Mouse (Mus musculus): ENCODE results near the gene Wdr1. TPM values are rescaled to one million over a fixed set of nuclear protein-coding genes. Genes with fewer than 3 reads are reported as not detected.

Wdr1 gene
- total and polyA plus RNA-seq, 2 experiments from 2014 or later: 174 to 245 TPM

- ATAC-seq (no peak), DNase-seq (ENCODE audit: low spot score) (no peak)
- H3K9ac ChIP-seq (replicated peaks; ENCODE audit: low read length): no peak overlapping the region
- TF ChIP-seq CTCF (IDR thresholded peaks at IDR 0.05; ENCODE audit: low read depth): no peak
- H3K27me3 ChIP-seq (ENCODE audit: insufficient read depth, low read length): no peaks in the 10 kb centered on the region
- H3K4me2 ChIP-seq (ENCODE audit: low read depth, low read length): no peak overlapping the region
- no peaks in the 10 kb centered on the region for H3K9me3 ChIP-seq (ENCODE audit: low read length)
- H3K4me1 ChIP-seq (ENCODE audit: insufficient read depth, low read length): peaks cover 15% of the 10 kb centered on the region
- 93% methylated on average over 4 of the region's 4 CpGs for WGBS
- peaks cover 20% of the 10 kb centered on the region for H3K36me3 ChIP-seq (ENCODE audit: insufficient read depth, low read length)
- H3K4me3 ChIP-seq (ENCODE audit: low read length): no peak overlapping the region
- no peak overlapping the region for H3K27ac ChIP-seq
Measured at GRCm38 (mm10) chr5:38557811-38558210, 5.2 kb downstream of the Wdr1 start.

DNA sequence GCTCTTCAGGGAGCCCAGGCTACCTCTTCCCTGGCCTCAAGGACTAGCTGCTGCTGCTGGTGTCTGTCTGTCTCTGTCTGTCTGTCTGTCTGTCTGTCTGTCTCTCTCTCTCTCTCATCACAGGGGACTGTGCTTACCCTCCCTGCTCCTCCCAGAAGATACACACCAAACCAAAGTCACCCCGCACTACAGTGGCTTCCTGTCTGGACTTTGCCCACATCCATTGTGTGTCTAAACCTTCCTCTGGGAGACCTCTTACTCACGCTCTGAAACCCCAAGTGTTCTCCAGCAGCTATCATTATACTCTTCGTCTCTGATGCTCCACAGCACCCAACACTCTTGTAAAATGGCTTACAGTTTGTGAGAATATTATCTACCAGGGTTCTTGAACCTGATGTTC lies 6.6 kb downstream of the Wdr1 start:
- no peak for ATAC-seq
- WGBS: 87% methylated on average over 3 of the region's 3 CpGs
- Histone ChIP-seq H3K4me1 (ENCODE audit: insufficient read depth, low read length) (peaks cover 15% of the 10 kb centered on the region), H3K4me3 (ENCODE audit: low read length) (no peak overlapping the region), H3K4me2 (ENCODE audit: low read depth, low read length) (no peak overlapping the region), H3K9me3 (ENCODE audit: low read length) (no peaks in the 10 kb centered on the region), H3K27me3 (ENCODE audit: insufficient read depth, low read length) (no peaks in the 10 kb centered on the region), H3K27ac (no peak overlapping the region), H3K9ac (replicated peaks; ENCODE audit: low read length) (no peak overlapping the region), H3K36me3 (ENCODE audit: insufficient read depth, low read length) (peaks cover 21% of the 10 kb centered on the region)
- DNase-seq (ENCODE audit: low spot score): no peak
- no peak for TF ChIP-seq CTCF (IDR thresholded peaks at IDR 0.05; ENCODE audit: low read depth)

DNA sequence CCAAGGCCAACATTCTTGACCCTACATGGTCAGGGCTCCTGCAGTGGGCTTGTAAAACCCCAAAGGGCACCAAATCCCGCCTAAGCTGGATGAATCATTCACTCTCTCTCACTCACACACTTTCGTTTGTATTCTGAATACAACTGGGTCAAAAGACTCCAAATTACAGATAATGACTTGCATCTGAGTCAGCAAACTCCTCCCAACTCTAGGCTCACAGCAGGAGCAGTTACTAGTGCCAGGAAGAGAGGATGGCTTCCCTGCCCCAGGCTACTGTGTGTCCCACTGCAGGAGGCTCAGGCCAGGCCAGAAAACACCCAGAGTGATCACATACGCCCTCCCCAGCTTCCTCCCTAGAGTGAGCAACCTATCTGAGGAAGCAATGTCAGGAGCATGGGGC lies 9.1 kb downstream of the Wdr1 start:
- 44% methylated on average over 3 of the region's 3 CpGs for WGBS
- no peak for ATAC-seq
- Histone ChIP-seq H3K27ac (no peak overlapping the region; the same call in 1 of the 2 replicates), H3K4me1 (ENCODE audit: insufficient read depth, low read length) (peaks cover 7% of the 10 kb centered on the region; the same call in 1 of the 2 replicates), H3K27me3 (ENCODE audit: insufficient read depth, low read length) (no peaks in the 10 kb centered on the region), H3K4me3 (ENCODE audit: low read length) (no peak overlapping the region), H3K36me3 (ENCODE audit: insufficient read depth, low read length) (peaks cover 44% of the 10 kb centered on the region), H3K9me3 (ENCODE audit: low read length) (no peaks in the 10 kb centered on the region), H3K4me2 (ENCODE audit: low read depth, low read length) (no peak overlapping the region), H3K9ac (replicated peaks; ENCODE audit: low read length) (no peak overlapping the region)
- TF ChIP-seq CTCF (IDR thresholded peaks at IDR 0.05; ENCODE audit: low read depth): no peak
- peak; percentile 13 for DNase-seq (ENCODE audit: low spot score)

GRCm38 (mm10) chr5:38553491-38553890 lies 9.5 kb downstream of the Wdr1 start:
- Histone ChIP-seq H3K27me3 (ENCODE audit: insufficient read depth, low read length) (no peaks in the 10 kb centered on the region), H3K4me1 (ENCODE audit: insufficient read depth, low read length) (peaks cover 7% of the 10 kb centered on the region; the same call in 1 of the 2 replicates), H3K9me3 (ENCODE audit: low read length) (no peaks in the 10 kb centered on the region), H3K27ac (no peak overlapping the region; the same call in 1 of the 2 replicates), H3K36me3 (ENCODE audit: insufficient read depth, low read length) (peaks cover 48% of the 10 kb centered on the region), H3K9ac (replicated peaks; ENCODE audit: low read length) (no peak overlapping the region), H3K4me2 (ENCODE audit: low read depth, low read length) (no peak overlapping the region), H3K4me3 (ENCODE audit: low read length) (no peak overlapping the region)
- DNase-seq (ENCODE audit: low spot score) (no peak), ATAC-seq (no peak)
- no peak for TF ChIP-seq CTCF (IDR thresholded peaks at IDR 0.05; ENCODE audit: low read depth)
- 94% methylated on average over 4 of the region's 4 CpGs for WGBS

DNA sequence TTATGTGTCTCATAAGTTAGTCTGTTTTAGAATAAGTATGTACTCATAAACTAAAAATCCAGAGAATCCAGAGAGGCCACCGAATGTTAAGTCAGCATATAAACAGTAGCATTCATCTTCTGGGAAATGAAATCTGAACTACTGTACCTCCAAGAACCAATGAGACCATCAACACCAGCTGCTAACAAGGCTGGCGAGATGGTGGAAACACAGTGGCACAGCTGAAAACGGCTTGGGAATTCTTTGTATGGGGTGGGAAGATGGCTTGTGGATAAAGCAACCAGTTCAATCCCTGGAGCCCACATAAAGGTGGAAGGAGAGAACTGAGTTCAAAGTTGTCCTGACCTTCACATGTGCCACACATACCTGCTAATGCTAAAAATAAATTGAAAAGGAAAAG lies 10.4 kb downstream of the Wdr1 start:
- DNase-seq (ENCODE audit: low spot score): no peak
- Histone ChIP-seq H3K9me3 (ENCODE audit: low read length) (no peaks in the 10 kb centered on the region), H3K27ac (no peak overlapping the region), H3K4me1 (ENCODE audit: insufficient read depth, low read length) (peaks cover 7% of the 10 kb centered on the region; the same call in 1 of the 2 replicates), H3K4me3 (ENCODE audit: low read length) (no peak overlapping the region), H3K27me3 (ENCODE audit: insufficient read depth, low read length) (no peaks in the 10 kb centered on the region), H3K9ac (replicated peaks; ENCODE audit: low read length) (no peak overlapping the region), H3K4me2 (ENCODE audit: low read depth, low read length) (no peak overlapping the region), H3K36me3 (ENCODE audit: insufficient read depth, low read length) (peaks cover 54% of the 10 kb centered on the region)
- no peak for ATAC-seq
- no peak for TF ChIP-seq CTCF (IDR thresholded peaks at IDR 0.05; ENCODE audit: low read depth)
- WGBS: 85% methylated on average over 3 of the region's 3 CpGs

DNA sequence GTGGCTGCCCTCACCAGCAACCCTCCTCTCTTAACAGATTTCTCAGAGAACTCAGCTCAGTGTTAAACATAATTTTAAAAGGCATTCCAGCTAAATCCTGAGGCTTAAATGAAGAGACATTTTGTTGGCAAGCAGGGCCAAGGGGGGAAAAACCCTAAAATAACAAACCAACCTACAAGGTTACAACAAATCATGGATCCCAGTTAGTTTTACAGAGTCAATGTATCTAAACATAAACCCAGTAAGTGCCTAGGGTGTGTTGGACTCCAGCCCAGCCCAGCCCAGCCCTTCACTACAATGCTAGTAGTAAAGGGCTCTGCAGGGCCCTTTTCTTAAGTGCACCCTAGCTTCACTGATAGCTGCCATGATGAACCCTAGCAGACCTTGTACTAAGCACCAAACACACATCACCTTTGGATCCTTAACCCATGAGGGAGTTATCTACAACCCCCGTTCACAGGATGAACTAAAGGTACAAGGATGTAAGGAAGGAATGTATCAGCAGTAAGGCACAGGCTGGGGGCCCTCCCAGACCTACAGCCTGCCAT lies 12.7 kb downstream of the Wdr1 start:
- peaks cover 69% of the 10 kb centered on the region for H3K36me3 ChIP-seq (ENCODE audit: insufficient read depth, low read length)

DNA sequence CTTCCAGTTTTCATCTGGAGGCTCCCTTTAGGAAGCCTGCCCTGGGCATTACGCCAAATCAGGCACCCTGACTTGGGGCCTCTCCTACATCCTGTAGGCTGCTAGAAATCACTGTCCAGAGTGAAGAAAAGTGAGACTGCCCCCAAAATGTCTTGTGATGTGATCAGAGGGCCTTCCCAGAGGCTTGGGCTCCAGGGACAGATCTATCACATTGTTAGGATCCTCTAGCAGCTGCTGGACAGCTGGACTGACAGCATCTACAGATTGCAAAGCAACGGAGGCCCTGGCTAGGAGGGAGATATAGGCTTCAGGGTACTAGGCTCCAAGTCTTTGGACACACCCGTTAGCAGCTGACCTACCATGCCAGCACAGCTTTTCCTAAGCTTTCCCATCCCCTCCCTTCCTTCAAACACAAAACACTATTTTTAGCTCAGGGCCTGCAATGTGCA lies 13.5 kb downstream of the Wdr1 start:
- Histone ChIP-seq H3K4me2 (ENCODE audit: low read depth, low read length) (no peak overlapping the region), H3K9ac (replicated peaks; ENCODE audit: low read length) (no peak overlapping the region), H3K36me3 (ENCODE audit: insufficient read depth, low read length) (peaks cover 72% of the 10 kb centered on the region), H3K9me3 (ENCODE audit: low read length) (no peaks in the 10 kb centered on the region), H3K27ac (peak overlapping the region; percentile 45; the same call in 1 of the 2 replicates), H3K4me3 (ENCODE audit: low read length) (no peak overlapping the region), H3K4me1 (ENCODE audit: insufficient read depth, low read length) (peaks cover 7% of the 10 kb centered on the region; the same call in 1 of the 2 replicates), H3K27me3 (ENCODE audit: insufficient read depth, low read length) (no peaks in the 10 kb centered on the region)
- peak; percentile 15 for DNase-seq (ENCODE audit: low spot score)
- peak; percentile 17; the same call in 1 of the 2 replicates for ATAC-seq
- no peak for TF ChIP-seq CTCF (IDR thresholded peaks at IDR 0.05; ENCODE audit: low read depth)
- WGBS: 65% methylated on average over 3 of the region's 3 CpGs

More for the DNA sequence above, 12.7 kb downstream of the Wdr1 start:
- Histone ChIP-seq H3K9me3 (ENCODE audit: low read length) (no peaks in the 10 kb centered on the region), H3K27me3 (ENCODE audit: insufficient read depth, low read length) (no peaks in the 10 kb centered on the region), H3K4me3 (ENCODE audit: low read length) (no peak overlapping the region), H3K9ac (replicated peaks; ENCODE audit: low read length) (no peak overlapping the region), H3K27ac (peak overlapping the region; percentile 45; the same call in 1 of the 2 replicates), H3K4me2 (ENCODE audit: low read depth, low read length) (no peak overlapping the region), H3K4me1 (ENCODE audit: insufficient read depth, low read length) (peaks cover 7% of the 10 kb centered on the region; the same call in 1 of the 2 replicates)
- ATAC-seq: no peak
- DNase-seq (ENCODE audit: low spot score): no peak
- TF ChIP-seq CTCF (IDR thresholded peaks at IDR 0.05; ENCODE audit: low read depth): no peak
- WGBS: 92% methylated on average over 1 of the region's 1 CpGs
